Mouse (Mus musculus): Measurements from ENCODE around the gene Nkx1-2.

Nkx1-2 gene

DNA sequence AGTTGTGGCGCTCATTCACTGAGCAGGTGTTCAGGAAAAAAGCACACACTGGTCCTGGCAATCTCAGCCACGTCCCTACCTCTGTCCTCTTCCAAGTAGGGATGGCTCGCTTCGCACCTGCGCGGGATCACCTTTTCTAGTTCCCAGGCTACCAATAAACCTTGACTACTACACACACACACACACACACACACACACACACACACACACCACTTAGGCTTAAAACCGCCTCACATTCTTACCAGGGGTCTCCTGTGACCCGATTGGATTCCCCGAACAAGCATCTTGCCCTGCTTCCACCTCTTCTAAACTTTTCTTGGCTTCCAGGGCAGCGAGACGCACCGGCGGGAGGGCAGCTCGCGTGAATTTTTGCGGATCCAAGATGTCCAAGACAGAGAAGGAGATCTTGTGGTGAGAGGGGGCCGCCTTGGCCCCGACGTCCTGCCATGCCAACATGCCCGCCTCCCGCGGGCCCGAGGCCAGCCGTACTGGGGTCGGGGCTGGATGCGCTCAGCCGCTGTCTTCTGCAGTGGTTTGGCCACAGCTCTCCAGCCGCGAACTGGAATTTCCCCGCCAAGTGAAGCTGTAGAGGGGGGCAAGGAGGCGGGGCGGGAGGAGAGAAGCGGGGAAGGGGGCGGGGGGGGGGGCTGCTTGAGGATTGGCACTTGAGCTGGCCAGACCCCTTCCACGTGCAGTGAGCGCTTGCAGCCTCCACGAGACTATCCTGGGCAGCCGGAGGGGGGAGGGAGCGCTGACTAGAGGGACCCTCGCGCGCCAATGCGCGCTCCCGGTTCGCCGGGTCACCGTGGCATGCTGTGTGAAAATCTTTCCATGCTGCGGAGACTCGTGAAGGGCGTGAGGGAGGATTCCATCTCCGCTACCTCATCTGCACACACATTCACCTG lies at the start of gene Nkx1-2:
Nkx1-2 (minus strand) TSS at position 567 of the 905 bp plus-strand sequence.
- DNase-seq: no peak

DNA sequence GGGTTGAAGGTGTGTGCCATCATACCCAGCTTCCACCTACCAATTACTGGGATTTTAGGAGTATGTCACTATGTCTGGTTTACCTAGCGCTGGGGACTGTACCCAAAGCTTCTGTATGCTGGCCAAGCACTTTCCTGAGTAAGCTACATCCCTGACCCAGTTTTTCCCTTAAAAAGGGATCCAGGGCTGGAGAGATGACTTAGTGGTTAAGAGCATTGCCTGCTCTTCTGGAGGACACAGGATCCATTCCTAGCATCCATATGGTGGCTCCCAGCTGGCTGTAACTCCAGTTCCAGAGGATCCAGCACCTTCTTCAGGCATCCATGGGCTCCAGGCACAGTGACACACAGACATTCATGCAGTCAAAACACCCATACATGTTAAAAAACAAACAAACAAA lies 47.1 kb upstream of the Nkx1-2 start:
- DNase-seq: no peak

DNA sequence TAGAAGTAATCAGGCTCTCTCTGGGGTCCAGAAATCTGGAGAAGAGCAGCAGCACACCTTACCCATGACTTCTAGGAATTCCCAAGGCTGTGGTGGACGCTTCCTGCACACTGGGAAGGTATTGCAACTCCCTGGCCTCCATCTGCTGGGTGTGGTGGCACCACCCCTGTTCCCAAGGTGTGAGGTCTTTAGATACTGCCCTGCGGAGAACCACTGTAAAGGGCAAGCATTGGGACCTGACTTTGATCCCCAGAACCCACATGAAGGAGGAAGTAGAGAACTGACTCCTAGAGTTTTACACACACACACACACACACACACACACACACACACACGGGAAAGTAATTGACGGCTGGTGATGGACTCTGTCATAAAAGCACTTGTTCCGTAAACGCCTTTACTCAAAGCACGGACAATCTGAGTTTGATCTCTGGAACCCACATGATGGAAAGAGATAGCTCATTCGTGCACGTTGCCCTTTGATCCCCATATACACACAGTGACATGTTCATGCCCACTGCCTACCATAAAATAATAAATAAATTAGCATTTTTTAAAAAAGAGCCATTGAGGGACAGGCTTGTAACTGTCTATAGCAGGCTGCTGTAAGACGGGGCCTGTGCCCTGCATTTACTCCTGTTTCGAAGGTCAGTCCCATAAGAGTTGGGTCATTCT lies 45.3 kb upstream of the Nkx1-2 start:
- DNase-seq: no peak

DNA sequence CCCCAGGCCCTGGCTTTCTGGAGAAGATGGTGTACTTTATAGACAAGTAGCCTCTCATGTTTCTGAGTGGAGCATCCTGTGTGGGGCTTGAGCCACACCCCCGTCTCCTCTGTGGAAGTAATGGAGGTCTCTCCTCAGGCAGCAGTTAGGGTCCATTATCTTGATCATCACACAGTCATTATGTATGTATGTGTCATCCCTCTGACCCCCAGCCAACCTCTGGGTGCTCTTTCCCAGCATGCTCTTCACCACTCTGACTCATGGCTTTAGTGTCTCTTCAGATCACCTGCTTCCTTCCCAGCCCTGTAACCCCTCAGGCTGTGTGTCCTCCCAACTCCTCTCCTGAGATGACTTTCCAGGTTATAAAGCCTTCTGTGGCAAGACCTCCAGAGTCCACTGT lies 42.2 kb upstream of the Nkx1-2 start:
- no peak for DNase-seq

DNA sequence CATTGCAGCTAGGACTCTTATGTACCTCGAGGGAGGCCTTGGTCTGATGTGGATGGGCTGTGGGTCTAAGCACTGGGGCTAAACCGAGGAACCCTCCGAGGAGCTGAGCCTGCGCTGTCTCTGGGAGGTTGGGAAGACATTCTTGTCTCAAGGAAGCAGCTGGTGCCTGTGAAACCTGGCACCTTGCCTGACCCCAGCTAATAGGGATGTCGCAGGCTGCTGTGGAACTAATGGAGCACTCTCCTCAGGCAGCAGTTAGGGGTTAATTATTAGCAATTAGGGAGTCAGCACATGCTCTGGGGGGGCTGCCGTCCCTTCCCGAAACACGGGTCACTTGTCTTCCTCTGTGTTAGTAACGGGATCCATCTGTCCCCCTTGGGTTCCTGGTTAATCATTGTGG lies 41.5 kb upstream of the Nkx1-2 start:
- DNase-seq: no peak

DNA sequence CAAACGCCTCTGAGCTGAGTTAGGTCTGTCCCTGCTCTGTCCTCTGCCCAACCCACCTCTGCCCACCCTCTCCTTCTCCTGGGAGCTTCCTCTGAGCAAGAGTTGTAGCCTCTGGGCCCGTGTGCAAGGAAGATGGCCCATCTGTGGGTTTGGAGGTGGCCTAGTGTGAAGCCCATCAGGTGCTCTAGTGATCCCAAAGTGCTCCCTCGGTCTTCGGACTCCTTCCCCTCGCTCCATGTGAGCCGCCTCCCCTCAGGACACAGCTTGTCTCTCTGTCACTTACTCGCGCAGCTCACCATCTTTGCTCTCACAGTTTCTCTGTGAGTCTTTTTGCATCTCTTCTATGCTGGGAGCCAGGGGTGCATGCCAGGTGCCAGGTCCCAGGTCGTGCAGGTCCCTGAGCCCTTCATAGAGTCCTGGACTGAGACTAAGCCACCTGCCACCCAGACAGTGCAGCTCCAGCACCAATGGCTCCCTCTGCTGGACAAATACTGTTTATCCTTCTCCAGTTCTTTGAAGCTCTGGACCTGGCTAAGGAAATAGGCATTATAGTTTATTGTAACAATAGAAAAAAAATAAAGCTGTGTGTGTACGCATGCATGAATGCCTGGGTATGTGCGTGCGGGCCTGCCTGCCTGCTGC lies 39.1 kb upstream of the Nkx1-2 start:
- DNase-seq: no peak

DNA sequence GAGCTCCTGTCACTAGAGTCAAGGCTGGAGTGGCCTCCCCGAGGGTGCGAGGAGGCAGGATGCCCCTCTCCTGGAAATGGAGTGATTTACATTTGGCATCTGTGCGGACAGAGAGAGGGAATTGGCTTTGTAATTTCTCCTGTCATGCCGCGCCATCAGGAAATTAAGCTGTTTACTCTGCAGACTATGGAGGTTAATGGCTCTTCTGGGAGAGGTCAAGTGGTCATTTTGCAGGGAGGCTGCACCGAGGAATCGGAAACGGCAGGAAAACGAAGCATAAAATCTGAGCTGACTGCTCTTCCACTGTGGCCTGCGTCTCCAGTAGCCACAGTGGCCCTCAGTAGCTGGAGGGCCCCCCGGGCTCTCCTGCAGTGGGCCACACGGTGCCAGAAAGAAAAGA lies 37.9 kb upstream of the Nkx1-2 start:
- no peak for DNase-seq

DNA sequence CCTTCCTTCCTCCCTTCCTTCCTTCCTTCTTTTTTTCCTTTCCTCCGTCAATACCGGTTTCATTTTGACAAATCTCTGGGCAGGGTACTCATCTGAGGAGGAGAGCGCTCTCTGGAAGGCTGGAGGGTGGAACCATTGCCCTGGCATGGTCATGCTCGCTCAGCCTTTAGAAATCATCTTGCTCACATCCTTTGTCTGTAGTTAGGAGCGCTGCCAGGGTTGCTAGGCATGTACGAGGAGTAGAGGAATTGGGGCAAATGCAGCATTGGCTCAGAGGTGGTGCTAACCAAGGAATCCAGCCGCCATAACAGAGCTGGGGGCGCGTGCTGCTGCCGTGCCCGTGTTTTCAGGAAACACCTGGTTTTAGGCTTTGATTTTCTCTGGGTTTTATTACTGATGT lies 31.9 kb upstream of the Nkx1-2 start:
- DNase-seq: no peak

DNA sequence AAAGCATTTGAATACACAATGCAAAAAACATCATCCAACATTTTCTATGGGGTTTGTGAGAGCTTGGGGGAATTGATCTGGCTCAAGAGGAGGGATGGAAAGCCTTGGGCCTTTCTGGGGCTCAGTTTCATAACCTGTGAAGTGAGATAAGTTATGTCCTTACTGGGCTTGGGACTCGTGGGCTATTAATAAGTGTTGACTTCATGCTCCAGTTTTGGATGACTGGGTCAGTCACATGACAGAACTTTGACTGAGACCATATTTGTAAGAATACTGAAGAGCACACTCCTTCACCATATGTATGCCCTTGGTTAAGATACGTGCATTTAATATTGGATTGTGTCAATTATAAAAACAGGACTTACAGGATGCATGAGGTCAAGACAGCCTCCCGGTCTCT lies 28.0 kb upstream of the Nkx1-2 start:
- DNase-seq: peak; percentile 94

DNA sequence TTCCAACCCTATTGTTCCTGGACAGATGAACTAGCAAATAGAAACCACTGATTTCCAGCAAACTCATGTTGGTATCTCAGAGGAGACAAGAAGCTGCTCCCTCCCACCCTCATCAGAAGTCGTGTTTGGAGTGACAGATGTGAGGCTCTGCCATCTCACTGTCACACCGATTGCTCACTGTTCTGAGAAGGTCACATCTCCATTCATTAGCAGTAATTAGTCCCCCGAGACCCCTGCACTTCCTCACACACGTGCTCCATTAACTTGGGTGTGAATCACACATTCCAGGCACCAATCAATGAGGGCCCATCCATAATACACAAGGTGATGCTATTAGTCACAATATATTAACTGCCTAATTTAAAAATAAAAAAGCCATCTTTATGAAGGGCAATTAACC lies 26.7 kb upstream of the Nkx1-2 start:
- no peak for DNase-seq

DNA sequence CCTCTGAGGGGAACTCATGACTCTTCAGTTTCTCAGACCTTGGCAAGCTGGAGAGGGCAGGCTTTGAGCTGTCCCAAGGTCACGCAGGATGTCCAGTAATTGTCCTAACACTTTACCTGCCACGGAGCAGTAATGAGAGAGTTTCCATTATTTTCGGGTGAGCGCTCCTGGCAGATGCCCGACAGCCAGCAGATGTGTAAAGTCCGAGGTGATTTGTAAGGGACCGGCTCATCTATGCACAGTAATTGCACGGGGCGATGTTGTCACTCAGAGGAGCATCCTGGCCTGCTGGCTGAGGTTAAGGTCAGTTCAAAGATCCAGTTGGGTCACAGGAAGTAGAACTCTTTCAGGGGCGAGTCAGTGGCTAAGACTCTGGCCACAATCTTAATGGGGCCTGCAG lies 24.7 kb upstream of the Nkx1-2 start:
- no peak for DNase-seq

DNA sequence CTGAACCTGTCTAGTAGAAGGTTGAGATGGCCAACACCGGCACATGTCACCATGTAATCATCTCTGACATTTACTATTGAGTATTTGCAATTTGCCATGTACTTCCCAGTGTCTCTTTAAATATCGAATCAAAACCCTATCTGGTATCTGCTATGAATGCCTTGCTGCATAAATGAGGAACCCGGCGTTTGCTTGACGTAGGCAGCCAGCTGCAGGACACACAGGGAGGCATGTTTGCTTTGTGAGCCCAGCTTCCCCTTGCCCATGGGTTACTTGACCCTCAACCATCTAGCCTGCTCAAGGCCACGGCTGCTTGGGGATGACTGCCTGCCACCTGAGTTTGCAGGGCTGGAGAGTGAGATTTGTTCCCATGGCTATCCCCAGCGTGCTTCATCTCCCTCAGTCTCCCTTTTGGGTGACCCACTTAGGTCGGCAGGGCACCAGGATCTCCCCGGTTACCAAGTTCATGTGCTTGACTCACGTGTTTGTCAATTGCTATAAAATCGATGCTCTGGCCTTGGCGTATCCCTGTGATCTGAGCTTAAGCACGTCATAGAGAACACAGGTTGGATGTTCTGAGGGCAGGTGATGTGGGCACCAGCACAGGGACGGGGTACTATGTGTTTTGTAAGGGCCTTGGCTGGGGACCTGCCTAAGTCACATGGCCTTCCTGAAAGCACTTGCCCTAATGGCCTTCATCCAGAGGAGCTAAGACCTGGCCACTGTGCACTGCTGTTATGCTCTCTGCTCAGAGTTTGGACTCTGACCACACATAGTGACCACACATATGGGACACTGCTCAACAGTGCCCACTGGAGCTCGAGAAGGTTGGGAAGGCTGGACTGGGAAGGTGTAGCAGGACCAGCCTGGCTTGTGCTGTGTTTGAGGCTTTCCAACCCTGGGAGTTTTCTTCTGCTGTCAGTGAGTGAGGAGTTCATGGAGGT lies 20.8 kb upstream of the Nkx1-2 start:
- no peak for DNase-seq

DNA sequence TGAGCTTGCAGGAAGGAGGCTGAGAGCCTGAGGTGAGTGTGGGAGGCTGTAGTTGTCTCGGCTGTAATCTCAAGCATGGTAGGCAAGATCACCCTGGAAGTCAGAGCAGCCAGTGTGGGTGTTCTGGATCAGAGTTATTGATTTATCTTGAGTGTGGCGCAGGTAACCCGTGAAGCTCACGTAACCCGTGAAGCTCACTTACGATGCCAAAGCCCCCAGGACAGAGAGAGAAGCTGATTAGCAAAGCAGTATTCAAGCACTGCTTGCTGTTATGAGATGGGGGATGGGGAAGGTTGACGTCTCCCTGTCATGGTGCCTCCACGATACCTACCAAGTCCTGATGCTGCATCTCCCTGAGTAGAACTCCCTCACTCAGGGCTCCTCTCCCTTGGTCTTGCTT lies 20.1 kb upstream of the Nkx1-2 start:
- no peak for DNase-seq

DNA sequence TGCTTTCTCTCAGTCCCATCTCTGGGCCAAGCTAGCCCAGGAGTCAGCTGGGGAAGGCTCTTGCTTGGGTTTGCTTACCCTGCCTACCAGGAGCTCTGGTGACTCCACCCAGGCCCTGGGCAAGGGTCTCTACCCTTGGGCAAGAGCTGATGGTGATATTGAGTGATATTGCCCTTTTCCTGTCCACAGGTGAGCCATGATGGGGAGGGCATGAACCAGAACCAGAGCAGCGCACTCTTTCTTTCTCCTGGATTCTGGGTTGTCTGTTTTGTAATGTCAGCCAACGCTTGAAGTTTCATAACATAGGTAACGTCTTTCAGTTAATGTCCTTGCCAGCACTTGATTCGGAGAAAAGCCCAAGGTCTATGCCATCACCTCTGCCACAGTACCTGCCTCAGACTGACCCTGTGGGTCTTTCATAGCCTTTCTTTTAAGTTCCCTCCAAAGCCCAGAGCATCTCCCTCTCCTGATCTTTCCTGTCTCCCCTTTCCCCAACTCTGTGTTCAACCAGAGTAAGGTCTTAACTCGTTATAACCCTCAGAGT lies 17.7 kb upstream of the Nkx1-2 start:
- DNase-seq: no peak

DNA sequence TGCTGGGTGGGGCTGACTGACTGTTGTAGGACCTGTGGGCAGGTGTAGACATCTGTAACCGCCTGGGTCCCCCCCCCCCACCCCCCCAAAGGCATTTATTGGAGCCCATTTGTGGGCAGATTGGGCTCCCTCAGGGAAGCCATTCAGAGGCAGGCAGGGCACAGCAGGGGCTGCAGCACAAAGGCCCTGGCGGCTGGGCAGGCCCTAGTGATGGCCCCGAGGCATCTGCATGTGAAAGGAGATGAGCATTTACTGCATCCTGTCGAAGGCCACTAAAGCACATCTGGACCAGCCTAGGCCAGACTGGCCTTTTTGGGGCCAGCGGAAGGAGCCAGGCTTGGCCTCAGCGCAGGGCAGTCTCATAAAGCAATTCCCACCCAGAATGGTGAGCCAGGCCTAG lies 17.0 kb upstream of the Nkx1-2 start:
- no peak for DNase-seq

DNA sequence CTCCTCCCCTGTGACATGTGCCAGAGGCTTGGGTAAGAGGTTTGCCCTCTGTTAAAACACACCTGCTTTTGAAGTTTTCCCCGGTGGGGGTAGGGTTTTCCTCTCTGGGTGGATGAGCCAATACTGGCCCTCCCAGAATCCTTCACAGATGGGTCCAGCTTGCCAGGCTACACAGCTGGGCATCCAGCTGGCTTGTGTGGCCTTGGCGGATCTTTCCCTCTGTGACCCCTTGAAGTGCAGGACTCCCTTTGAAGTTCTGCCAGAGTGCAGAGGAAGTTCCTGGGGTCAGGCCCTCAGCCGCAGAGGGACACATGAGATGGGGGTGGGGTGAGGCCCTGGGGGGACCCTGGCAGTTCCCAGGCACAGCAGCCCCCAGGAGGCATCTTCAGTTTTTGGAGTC lies 15.9 kb upstream of the Nkx1-2 start:
- no peak for DNase-seq

DNA sequence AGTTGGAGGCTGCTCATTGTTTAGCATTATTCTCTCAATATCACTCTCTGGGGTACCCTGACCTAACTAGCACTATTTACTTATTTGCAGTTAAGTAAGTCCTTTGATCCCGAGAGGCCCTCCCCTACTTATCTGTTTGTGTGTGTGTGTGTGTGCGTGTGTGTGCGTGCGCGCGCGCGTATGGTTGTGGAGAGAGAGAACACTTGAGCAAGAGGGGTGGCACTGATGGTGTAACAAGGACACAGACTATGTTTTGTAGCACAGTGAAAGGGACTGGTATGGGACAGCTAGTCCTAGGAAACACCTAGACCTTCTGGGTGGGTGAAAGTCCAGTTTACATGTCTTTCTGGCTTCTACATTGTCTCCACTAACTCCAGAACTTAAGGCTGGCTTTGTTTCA lies 12.1 kb upstream of the Nkx1-2 start:
- no peak for DNase-seq

DNA sequence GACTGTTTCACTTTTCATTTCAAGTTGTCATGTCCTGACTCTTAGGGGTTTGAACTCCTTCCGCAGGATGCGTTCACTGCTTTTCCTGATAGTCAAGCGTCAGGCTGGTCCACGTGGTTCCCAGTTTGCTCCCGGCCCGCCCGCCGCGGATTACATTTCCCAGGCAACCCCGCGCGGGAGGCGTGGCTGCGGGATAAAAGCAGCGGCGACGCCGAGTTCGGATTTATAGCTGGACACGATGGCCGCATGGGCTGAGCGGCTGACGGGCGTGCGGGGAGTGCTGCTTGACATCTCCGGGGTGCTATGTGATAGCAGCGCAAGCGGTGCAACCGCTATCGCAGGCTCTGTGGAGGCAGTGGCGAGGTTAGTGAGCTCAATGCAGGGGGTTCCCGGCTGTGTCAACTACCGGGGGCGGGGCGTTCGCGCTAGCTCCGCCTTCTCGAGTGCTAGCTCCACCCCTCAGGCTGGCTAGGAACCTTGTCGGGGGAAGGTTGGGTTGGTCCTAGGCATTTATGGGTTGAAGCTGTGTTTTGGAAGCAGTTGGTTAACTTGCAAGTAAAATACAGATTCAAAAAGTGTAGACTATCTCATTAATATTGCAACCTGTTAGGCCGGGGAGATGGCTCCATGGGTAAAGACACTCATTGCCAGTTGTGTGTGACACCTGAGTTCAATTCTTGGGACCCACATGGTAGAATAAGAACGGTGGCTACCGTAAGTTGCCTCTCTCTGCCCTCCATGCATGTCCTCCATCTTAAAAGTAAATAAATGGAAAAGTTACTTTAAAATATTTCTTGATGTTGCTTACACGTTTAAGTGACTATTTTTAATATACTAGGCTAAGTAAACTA lies 11.3 kb upstream of the Nkx1-2 start, which contains the start of gene Lhpp:
Lhpp (plus strand) TSS at position 171 of the 851 bp plus-strand sequence.
- DNase-seq: peak; percentile 98

DNA sequence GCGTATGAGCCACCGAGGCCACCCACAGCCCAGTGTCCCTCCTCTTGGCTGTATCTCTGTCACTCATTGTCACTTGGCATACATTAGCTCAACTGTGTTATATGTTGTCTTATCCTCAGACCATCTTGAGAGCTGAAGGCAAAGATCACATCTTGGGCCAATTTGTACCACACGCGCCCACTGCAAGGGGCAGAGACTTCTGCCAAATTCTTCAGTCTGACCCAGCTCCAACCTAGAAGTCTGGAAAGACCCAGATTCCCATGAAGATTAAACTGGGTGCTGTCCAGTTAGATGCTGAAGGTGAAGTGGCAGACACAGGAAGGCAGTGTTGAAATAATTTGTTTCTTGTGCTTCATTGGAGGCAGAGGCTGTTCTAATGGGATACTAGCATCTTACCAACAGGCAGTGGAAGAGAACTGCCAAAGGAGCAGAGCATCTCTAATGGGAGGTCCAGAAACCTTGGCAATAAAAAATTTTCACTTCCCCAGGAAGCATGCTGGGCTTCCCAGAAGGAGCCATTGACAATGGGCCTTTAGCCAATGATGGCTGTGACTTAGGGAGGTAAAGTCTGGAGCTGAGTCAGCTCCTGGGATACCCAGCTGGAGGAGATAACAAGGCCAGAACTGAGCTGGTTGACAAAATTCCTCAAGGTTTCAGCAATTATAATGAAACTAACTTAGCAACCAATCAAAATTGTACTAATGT lies 9.0 kb upstream of the Nkx1-2 start:
- DNase-seq: no peak

DNA sequence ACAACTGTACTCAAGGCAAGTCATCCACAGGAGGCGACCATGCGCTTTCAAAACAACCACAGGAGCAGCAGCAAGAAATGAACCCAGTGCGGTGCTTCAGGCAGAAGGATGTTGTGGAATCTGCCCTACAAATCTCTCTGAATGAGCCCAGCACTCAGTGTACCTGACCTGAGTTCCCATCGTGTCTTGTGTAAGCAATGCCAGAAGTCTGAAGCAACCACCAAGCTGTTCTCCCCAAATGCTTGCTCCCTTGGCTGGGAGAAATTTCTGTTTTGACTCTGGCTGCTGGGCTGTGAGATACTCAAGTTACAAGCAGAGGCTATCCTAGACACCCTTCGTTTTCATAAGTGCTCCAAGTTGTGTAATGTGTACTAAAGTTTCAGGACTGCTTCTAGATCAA lies 6.3 kb upstream of the Nkx1-2 start:
- DNase-seq: no peak

DNA sequence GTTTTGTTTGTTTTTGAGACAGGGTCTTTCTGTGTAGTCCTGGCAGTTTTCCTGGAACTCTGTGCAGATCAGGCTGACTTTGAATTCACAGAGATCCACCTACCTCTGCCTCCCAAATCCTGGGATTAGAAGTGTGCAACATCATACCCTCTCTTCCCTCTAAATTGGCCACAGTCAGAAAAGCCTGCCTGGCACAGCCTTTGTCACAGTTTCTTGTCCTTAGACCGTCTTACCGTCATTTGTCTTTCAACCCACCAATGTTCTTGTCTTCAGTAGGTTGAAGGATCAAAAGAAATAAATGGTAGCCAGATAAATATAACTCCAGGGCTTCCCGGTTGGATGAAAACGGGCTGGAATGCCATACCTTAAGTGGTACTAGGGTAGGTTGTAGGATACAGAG lies 5.3 kb upstream of the Nkx1-2 start:
- no peak for DNase-seq

All from heart, adult 11 months (tissue).